In the genomic region with DNA sequence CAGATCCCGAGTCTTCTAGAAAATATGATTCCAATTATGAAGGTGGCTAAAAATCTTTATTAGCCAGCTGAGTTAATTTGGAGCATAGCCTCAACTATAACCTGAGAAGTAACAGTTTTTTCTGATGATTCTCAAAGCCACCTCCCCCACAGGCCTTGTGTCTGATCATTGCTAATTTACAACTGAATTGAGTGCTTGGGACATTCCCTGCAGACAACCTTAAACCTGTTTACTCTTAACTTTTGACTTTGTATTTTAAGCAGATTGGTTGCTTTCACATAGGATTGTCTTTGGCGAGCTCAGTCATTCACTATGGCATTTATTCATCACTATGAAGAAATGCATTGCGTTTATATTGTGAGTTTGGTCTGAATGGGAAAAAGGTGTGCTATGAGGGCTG, we compare ENCODE assay signal across 21 mouse cellular contexts. TPM values are rescaled to one million over a fixed set of nuclear protein-coding genes. Genes with fewer than 3 reads are reported as not detected.
A peak's percentile ranks its signal among the peaks of the same experiment; 100 is the strongest.
DNase-seq lines count a peak whose midpoint lies in the region; TF ChIP-seq lines count a peak whose summit lies in the region.
"Had no signal": no experiment of that assay in that cellular context is flagged by ENCODE, and none has a peak within 500 bp of the region (broad histone marks: within the 10 kb centered on the region; RNA-seq: fewer than 3 reads in every experiment).

No protein-coding gene starts in this region.

- H3K9ac ChIP-seq in ES-Bruce4 (ENCODE audit: low read depth, poor library complexity, severe bottlenecking) (no peak overlapping the region), ES-E14 (ENCODE audit: insufficient read depth, low read depth, low read length, poor library complexity, severe bottlenecking) (no peak overlapping the region)
- H3K9ac ChIP-seq: embryonic facial prominence, embryonic 12.5 days; forebrain, embryonic 13.5 days; forebrain, embryonic 15.5 days; forebrain, postnatal 0 days had no signal

- H3K27me3 ChIP-seq in ES-Bruce4 (ENCODE audit: control insufficient read depth, insufficient read depth, low read length, poor library complexity, severe bottlenecking) = no peaks in the 10 kb centered on the region
- H3K27me3 ChIP-seq: embryonic facial prominence, embryonic 12.5 days; forebrain, embryonic 13.5 days; forebrain, embryonic 15.5 days had no signal

- H3K36me3 ChIP-seq in ES-Bruce4 (ENCODE audit: control insufficient read depth, insufficient read depth, low read length, poor library complexity, severe bottlenecking) = no peaks in the 10 kb centered on the region
- H3K36me3 ChIP-seq in ES-E14 (ENCODE audit: control insufficient read depth, insufficient read depth, low read length, poor library complexity, severe bottlenecking) = no peaks in the 10 kb centered on the region
- H3K36me3 ChIP-seq: embryonic facial prominence, embryonic 10.5 days; embryonic facial prominence, embryonic 12.5 days; forebrain, embryonic 15.5 days; G1E had no signal

- in situ Hi-C loops in ES-E14 (cut with MboI; ENCODE audit: low sequenced_read_pairs in 2 of 2, unreplicated experiment in 2 of 2) = no loop called here

- H3K9me3 ChIP-seq in ES-Bruce4 (replicated peaks; ENCODE audit: control insufficient read depth, insufficient read depth, low read length, poor library complexity, severe bottlenecking) (no peaks in the 10 kb centered on the region; the same call in none of the 2 replicates), ES-E14 (ENCODE audit: control insufficient read depth, insufficient read depth, low read depth, low read length) (no peaks in the 10 kb centered on the region)
- H3K9me3 ChIP-seq: embryonic facial prominence, embryonic 10.5 days; embryonic facial prominence, embryonic 12.5 days; forebrain, embryonic 13.5 days; forebrain, embryonic 15.5 days had no signal

- H3K4me1 ChIP-seq in ES-Bruce4 (ENCODE audit: control insufficient read depth, insufficient read depth, low read length) = no peaks in the 10 kb centered on the region
- peaks cover 3 to 4% of the 10 kb centered on the region in 2 experiments; a peak in 1 of 4 replicates for H3K4me1 ChIP-seq in ES-E14 (ENCODE audit: control insufficient read depth in 2 of 2, insufficient read depth in 2 of 2, low read length in 2 of 2, poor library complexity in 1 of 2)
- H3K4me1 ChIP-seq: embryonic facial prominence, embryonic 10.5 days; embryonic facial prominence, embryonic 12.5 days; forebrain, embryonic 13.5 days; forebrain, embryonic 15.5 days had no signal

- no peak for TF ChIP-seq EP300 in ES-Bruce4 (IDR thresholded peaks at IDR 0.05; ENCODE audit: insufficient read depth, low read depth, low read length)

- H3K27ac ChIP-seq in ES-Bruce4 (ENCODE audit: insufficient read depth, low read length) = peak overlapping the region; percentile 28; the same call in 1 of the 2 replicates
- no peak overlapping the region; the same call in 1 of the 2 replicates for H3K27ac ChIP-seq in ES-E14 (ENCODE audit: insufficient read depth, low read depth, low read length, poor library complexity, severe bottlenecking)
- H3K27ac ChIP-seq: embryonic facial prominence, embryonic 10.5 days; embryonic facial prominence, embryonic 12.5 days; forebrain, embryonic 13.5 days; forebrain, embryonic 15.5 days had no signal

- DNase-seq in ES-E14 (ENCODE audit: low read depth, low spot score) (no peak), ZHBTc4 (ENCODE audit: low read depth, low spot score) (peak; percentile 64)
- no peak for DNase-seq in layer of hippocampus, adult 9-11 months
- no peak for DNase-seq in kidney, postnatal 25 days
- DNase-seq: adrenal gland, adult 8-10 months; adrenal gland, postnatal 14 days; adrenal gland, postnatal 36 days; B cell, adult 2 months; cerebellum, adult 11-12 months; cerebellum, adult 2 months; cerebellum, adult 9-10 months; cerebellum, postnatal 10 days; cerebellum, postnatal 25 days; forebrain, postnatal 0 days had no signal

- no peak for TF ChIP-seq CTCF in ES-Bruce4 (IDR thresholded peaks at IDR 0.05; ENCODE audit: low read depth, low read length)

- no peak for TF ChIP-seq POLR2A in ES-Bruce4 (IDR thresholded peaks at IDR 0.05; ENCODE audit: insufficient read depth, low read length)

- H3K4me3 ChIP-seq in ES-Bruce4 (ENCODE audit: low read depth, low read length) (no peak overlapping the region), ES-E14 (ENCODE audit: insufficient read depth in 1 of 2, low read depth in 1 of 2, low read length in 2 of 2, poor library complexity in 1 of 2, severe bottlenecking in 1 of 2) (no peak overlapping the region)
- H3K4me3 ChIP-seq: embryonic facial prominence, embryonic 10.5 days; embryonic facial prominence, embryonic 12.5 days; forebrain, embryonic 13.5 days; forebrain, embryonic 15.5 days had no signal

TF ChIP-seq in ES-E14, 5 proteins besides CTCF, POLR2A, EP300 and RAD21:
- TF ChIP-seq MAFK (IDR thresholded peaks at IDR 0.05; ENCODE audit: insufficient read depth, low read depth, low read length) = no peak
- 0 out of 2 replicates have a peak, but pooled peaks have one; percentile 1 for TF ChIP-seq ZNF384 (IDR thresholded peaks at IDR 0.05; ENCODE audit: low read depth, low read length)

RNA-seq across cellular contexts. Expression of a gene that starts 49.5 kb away (rescaled TPM):
- 1.6 and 2.3 TPM in 2 replicates for polyA plus RNA-seq in ES-Bruce4 (2011; ENCODE audit: insufficient read depth, insufficient read length, low read depth, missing spikeins)
- total RNA-seq in ES-E14 (2012; rRNA removed) = 0.32 and 0.58 TPM in 2 replicates
- total RNA-seq: adrenal gland, adult 18-20 months; adrenal gland, postnatal 14 days; adrenal gland, postnatal 36 days had no signal
